Mouse (Mus musculus) olfactory bulb, adult 2 months (tissue): ENCODE results near the gene Gm21833.

ENCODE experiments used
- CTCF ChIP-seq: fragments of 200-500 bp; IDR thresholded peaks from 2 replicates; pipeline ENCODE4 v1.5.1; 2012; ENCODE audit warnings: low read depth, mild to moderate bottlenecking, low read length, moderate library complexity; ENCODE audit not compliant: insufficient read depth
- POLR2A ChIP-seq: fragments of 200-500 bp; IDR thresholded peaks from 2 replicates; pipeline ENCODE4 v1.6.1; 2012; ENCODE audit warnings: mild to moderate bottlenecking, low read depth, low read length, moderate library complexity; ENCODE audit not compliant: insufficient read depth

DNA sequence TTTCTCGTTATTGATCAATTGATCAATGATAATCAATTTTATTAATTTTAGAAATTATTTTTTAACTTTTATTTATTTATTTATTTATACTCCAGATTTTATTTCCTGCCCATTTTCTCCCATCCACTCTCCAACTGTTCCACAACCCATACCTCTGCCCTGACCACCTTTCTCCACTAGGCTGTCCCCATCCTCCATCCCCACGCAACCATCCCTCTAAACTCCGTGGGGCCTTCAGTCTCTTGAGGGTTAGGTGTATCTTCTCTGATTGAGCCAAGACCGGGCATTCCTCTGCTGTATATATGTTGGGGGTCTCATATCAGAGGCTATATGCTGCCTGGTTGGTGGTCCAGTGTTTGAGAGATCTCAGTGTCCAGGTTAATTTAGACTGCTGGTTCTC is 31.7 kb upstream of the Gm21833 start:
- TF ChIP-seq CTCF (no peak), POLR2A (no peak)
